Mouse (Mus musculus): ENCODE data around the gene Med12l. TPM values are rescaled to one million over a fixed set of nuclear protein-coding genes. Genes with fewer than 3 reads are reported as not detected.

Gene Med12l
- polyA plus RNA-seq, 1 experiment from 2014 or later, result 4.5 TPM

DNA sequence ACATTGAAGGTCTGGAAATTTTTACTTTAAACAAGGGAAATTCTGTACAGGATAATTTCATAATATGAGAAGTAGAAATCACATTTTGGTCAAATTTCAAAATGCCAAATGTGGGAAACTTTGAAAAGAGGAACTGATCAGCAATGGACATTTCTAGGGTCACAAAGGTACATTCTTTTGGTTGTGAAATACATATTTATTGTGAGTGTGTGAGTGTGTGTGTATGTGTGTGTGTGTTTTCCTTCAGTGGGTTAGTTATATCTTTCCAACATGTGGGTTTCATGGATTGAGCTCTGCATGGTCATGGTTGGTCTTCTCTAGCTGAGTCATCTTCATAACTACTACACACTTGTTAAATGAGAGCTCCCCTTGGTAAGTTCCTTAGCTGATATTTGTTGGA is 206.8 kb downstream of the Med12l start:
- Histone ChIP-seq H3K27me3 (ENCODE audit: control insufficient read depth, insufficient read depth, low read depth, low read length) (no peaks in the 10 kb centered on the region), H3K4me2 (ENCODE audit: low read length) (no peak overlapping the region)
- no peak for ATAC-seq

GRCm38 (mm10) chr3:59217211-59217610 is 211.6 kb downstream of the Med12l start:
- Histone ChIP-seq H3K27ac (ENCODE audit: low read length) (no peak overlapping the region), H3K27me3 (ENCODE audit: control insufficient read depth, insufficient read depth, low read depth, low read length) (no peaks in the 10 kb centered on the region), H3K4me2 (ENCODE audit: low read length) (no peak overlapping the region), H3K9me3 (replicated peaks; ENCODE audit: control insufficient read depth, low read length, poor library complexity, severe bottlenecking) (no peaks in the 10 kb centered on the region), H3K36me3 (ENCODE audit: control insufficient read depth, insufficient read depth, low read length) (no peaks in the 10 kb centered on the region), H3K9ac (ENCODE audit: low read depth, low read length) (no peak overlapping the region), H3K4me3 (ENCODE audit: low read depth, low read length) (no peak overlapping the region), H3K4me1 (ENCODE audit: control insufficient read depth, insufficient read depth, low read length) (no peaks in the 10 kb centered on the region)
- ATAC-seq, result no peak
- 94% methylated on average over 10 of the region's 10 CpGs for WGBS

More for the DNA sequence above, 206.8 kb downstream of the Med12l start:
- Histone ChIP-seq H3K27ac (ENCODE audit: low read length) (no peak overlapping the region), H3K9me3 (replicated peaks; ENCODE audit: control insufficient read depth, low read length, poor library complexity, severe bottlenecking) (no peaks in the 10 kb centered on the region), H3K4me1 (ENCODE audit: control insufficient read depth, insufficient read depth, low read length) (no peaks in the 10 kb centered on the region), H3K36me3 (ENCODE audit: control insufficient read depth, insufficient read depth, low read length) (no peaks in the 10 kb centered on the region), H3K4me3 (ENCODE audit: low read depth, low read length) (no peak overlapping the region), H3K9ac (ENCODE audit: low read depth, low read length) (no peak overlapping the region)

- no peaks in the 10 kb centered on the region for H3K9me3 ChIP-seq (replicated peaks; ENCODE audit: control insufficient read depth, low read length, poor library complexity, severe bottlenecking)
- no peaks in the 10 kb centered on the region for H3K4me1 ChIP-seq (ENCODE audit: control insufficient read depth, insufficient read depth, low read length)
- no peaks in the 10 kb centered on the region for H3K27me3 ChIP-seq (ENCODE audit: control insufficient read depth, insufficient read depth, low read depth, low read length)
- H3K27ac ChIP-seq (ENCODE audit: low read length), result no peak overlapping the region
- ATAC-seq, result no peak
- no peak overlapping the region for H3K4me2 ChIP-seq (ENCODE audit: low read length)
- H3K4me3 ChIP-seq (ENCODE audit: low read depth, low read length), result no peak overlapping the region
- H3K36me3 ChIP-seq (ENCODE audit: control insufficient read depth, insufficient read depth, low read length), result no peaks in the 10 kb centered on the region
- no peak overlapping the region for H3K9ac ChIP-seq (ENCODE audit: low read depth, low read length)
- 94% methylated on average over 2 of the region's 2 CpGs for WGBS
These were observed 213.7 kb downstream of the Med12l start for GRCm38 (mm10) chr3:59219326-59219725.

DNA sequence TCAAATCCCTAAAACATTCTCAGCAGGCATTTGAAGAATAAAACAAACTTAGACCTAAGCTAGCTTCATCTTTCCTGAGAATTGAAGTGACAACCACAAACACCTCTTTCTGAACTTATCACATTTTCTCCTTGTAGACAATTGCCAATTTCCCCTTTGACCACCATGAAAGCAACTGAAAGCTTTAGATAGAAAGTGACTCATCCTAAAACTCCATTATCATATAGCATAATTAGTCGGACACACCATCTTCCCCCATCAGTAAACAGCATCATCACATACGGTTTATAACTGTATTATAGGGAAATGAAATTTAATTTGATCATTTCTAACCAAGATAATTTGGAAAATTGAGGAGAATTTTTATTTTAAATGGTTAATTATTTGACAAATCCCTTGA is 216.7 kb downstream of the Med12l start:
- H3K4me1 ChIP-seq (ENCODE audit: control insufficient read depth, insufficient read depth, low read length), result no peaks in the 10 kb centered on the region
- H3K4me3 ChIP-seq (ENCODE audit: low read depth, low read length), result no peak overlapping the region
- H3K36me3 ChIP-seq (ENCODE audit: control insufficient read depth, insufficient read depth, low read length), result no peaks in the 10 kb centered on the region
- no peak for ATAC-seq
- no peaks in the 10 kb centered on the region for H3K9me3 ChIP-seq (replicated peaks; ENCODE audit: control insufficient read depth, low read length, poor library complexity, severe bottlenecking)
- 93% methylated on average over 2 of the region's 2 CpGs for WGBS
- no peak overlapping the region for H3K9ac ChIP-seq (ENCODE audit: low read depth, low read length)
- H3K27me3 ChIP-seq (ENCODE audit: control insufficient read depth, insufficient read depth, low read depth, low read length), result no peaks in the 10 kb centered on the region
- H3K4me2 ChIP-seq (ENCODE audit: low read length), result no peak overlapping the region
- no peak overlapping the region for H3K27ac ChIP-seq (ENCODE audit: low read length)

- Histone ChIP-seq H3K9ac (ENCODE audit: low read depth, low read length) (no peak overlapping the region), H3K27ac (ENCODE audit: low read length) (no peak overlapping the region), H3K4me2 (ENCODE audit: low read length) (no peak overlapping the region), H3K36me3 (ENCODE audit: control insufficient read depth, insufficient read depth, low read length) (no peaks in the 10 kb centered on the region), H3K9me3 (replicated peaks; ENCODE audit: control insufficient read depth, low read length, poor library complexity, severe bottlenecking) (no peaks in the 10 kb centered on the region), H3K4me1 (ENCODE audit: control insufficient read depth, insufficient read depth, low read length) (no peaks in the 10 kb centered on the region), H3K4me3 (ENCODE audit: low read depth, low read length) (no peak overlapping the region), H3K27me3 (ENCODE audit: control insufficient read depth, insufficient read depth, low read depth, low read length) (no peaks in the 10 kb centered on the region)
- ATAC-seq, result no peak
These were observed 219.8 kb downstream of the Med12l start for GRCm38 (mm10) chr3:59225411-59225810.

DNA sequence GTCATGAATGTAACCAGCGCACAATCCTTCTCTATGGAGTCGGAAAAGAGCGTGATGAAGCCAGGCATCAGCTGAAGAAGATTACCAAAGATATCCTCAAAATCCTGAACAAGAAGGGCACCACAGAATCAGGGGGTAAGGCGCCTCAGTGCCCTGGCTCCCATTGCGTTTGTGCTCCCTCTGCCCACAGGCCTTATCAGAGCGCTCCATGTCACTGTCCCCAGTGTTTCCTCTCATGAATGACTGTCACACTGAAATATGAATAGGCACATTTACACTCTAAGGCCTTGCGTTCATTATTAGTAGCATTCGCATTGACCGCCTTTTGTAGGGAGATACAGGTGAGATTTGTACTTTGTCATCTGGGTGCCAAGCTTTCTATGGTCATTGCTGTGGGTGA is 222.1 kb downstream of the Med12l start:
- no peak for ATAC-seq
- no peak overlapping the region for H3K9ac ChIP-seq (ENCODE audit: low read depth, low read length)
- no peak overlapping the region for H3K4me2 ChIP-seq (ENCODE audit: low read length)
- no peaks in the 10 kb centered on the region for H3K36me3 ChIP-seq (ENCODE audit: control insufficient read depth, insufficient read depth, low read length)
- H3K27me3 ChIP-seq (ENCODE audit: control insufficient read depth, insufficient read depth, low read depth, low read length), result no peaks in the 10 kb centered on the region
- no peaks in the 10 kb centered on the region for H3K9me3 ChIP-seq (replicated peaks; ENCODE audit: control insufficient read depth, low read length, poor library complexity, severe bottlenecking)
- over 99% methylated on average over 9 of the region's 9 CpGs for WGBS
- no peaks in the 10 kb centered on the region for H3K4me1 ChIP-seq (ENCODE audit: control insufficient read depth, insufficient read depth, low read length)
- H3K4me3 ChIP-seq (ENCODE audit: low read depth, low read length), result no peak overlapping the region
- H3K27ac ChIP-seq (ENCODE audit: low read length), result no peak overlapping the region

GRCm38 (mm10) chr3:59228730-59229551 is 223.3 kb downstream of the Med12l start:
- Histone ChIP-seq H3K4me3 (ENCODE audit: low read depth, low read length) (no peak overlapping the region), H3K36me3 (ENCODE audit: control insufficient read depth, insufficient read depth, low read length) (no peaks in the 10 kb centered on the region), H3K9me3 (replicated peaks; ENCODE audit: control insufficient read depth, low read length, poor library complexity, severe bottlenecking) (no peaks in the 10 kb centered on the region), H3K9ac (ENCODE audit: low read depth, low read length) (no peak overlapping the region), H3K4me2 (ENCODE audit: low read length) (no peak overlapping the region), H3K27ac (ENCODE audit: low read length) (no peak overlapping the region), H3K27me3 (ENCODE audit: control insufficient read depth, insufficient read depth, low read depth, low read length) (no peaks in the 10 kb centered on the region), H3K4me1 (ENCODE audit: control insufficient read depth, insufficient read depth, low read length) (no peaks in the 10 kb centered on the region)
- ATAC-seq, result no peak
- 57% methylated on average over 10 of the region's 10 CpGs for WGBS

- H3K4me3 ChIP-seq (ENCODE audit: low read depth, low read length), result no peak overlapping the region
- no peaks in the 10 kb centered on the region for H3K36me3 ChIP-seq (ENCODE audit: control insufficient read depth, insufficient read depth, low read length)
- H3K9ac ChIP-seq (ENCODE audit: low read depth, low read length), result no peak overlapping the region
- WGBS, result 69% methylated on average over 3 of the region's 3 CpGs
- H3K27me3 ChIP-seq (ENCODE audit: control insufficient read depth, insufficient read depth, low read depth, low read length), result no peaks in the 10 kb centered on the region
- no peak overlapping the region for H3K4me2 ChIP-seq (ENCODE audit: low read length)
- no peak overlapping the region for H3K27ac ChIP-seq (ENCODE audit: low read length)
- ATAC-seq, result no peak
- no peaks in the 10 kb centered on the region for H3K4me1 ChIP-seq (ENCODE audit: control insufficient read depth, insufficient read depth, low read length)
- H3K9me3 ChIP-seq (replicated peaks; ENCODE audit: control insufficient read depth, low read length, poor library complexity, severe bottlenecking), result no peaks in the 10 kb centered on the region
These were observed 225.3 kb downstream of the Med12l start for GRCm38 (mm10) chr3:59230912-59231311.

GRCm38 (mm10) chr3:59234878-59235277 is 229.3 kb downstream of the Med12l start:
- H3K4me2 ChIP-seq (ENCODE audit: low read length), result no peak overlapping the region
- no peaks in the 10 kb centered on the region for H3K4me1 ChIP-seq (ENCODE audit: control insufficient read depth, insufficient read depth, low read length)
- no peak overlapping the region for H3K4me3 ChIP-seq (ENCODE audit: low read depth, low read length)
- no peak overlapping the region for H3K27ac ChIP-seq (ENCODE audit: low read length)
- no peak overlapping the region for H3K9ac ChIP-seq (ENCODE audit: low read depth, low read length)
- no peaks in the 10 kb centered on the region for H3K27me3 ChIP-seq (ENCODE audit: control insufficient read depth, insufficient read depth, low read depth, low read length)
- H3K9me3 ChIP-seq (replicated peaks; ENCODE audit: control insufficient read depth, low read length, poor library complexity, severe bottlenecking), result no peaks in the 10 kb centered on the region
- no peak for ATAC-seq
- peaks cover 2% of the 10 kb centered on the region; the same call in 1 of the 2 replicates for H3K36me3 ChIP-seq (ENCODE audit: control insufficient read depth, insufficient read depth, low read length)
- WGBS, result 77% methylated on average over 5 of the region's 5 CpGs

Data from midbrain, embryonic 16.5 days (tissue).